Mouse (Mus musculus) forebrain, postnatal 0 days (tissue): Measurements from ENCODE around the gene Pdx1. TPM values are rescaled to one million over a fixed set of nuclear protein-coding genes. Genes with fewer than 3 reads are reported as not detected.

ENCODE experiments used
- ATAC-seq: fragments of 200-750 bp; cut with Nextera tagmentation; 2 replicates; pipeline ENCODE4 v1.8.0; 2017; ENCODE audit warnings: mild to moderate bottlenecking, moderate library complexity
- DNase-seq: peaks from one replicate; pipeline ENCODE4 v3.0.0-alpha.2; 2015
- H3K27ac ChIP-seq: fragments of 300-500 bp; sonication (generic); 2 replicates; pipeline ENCODE4 v1.5.1; 2014; ENCODE audit warnings: low read depth, mild to moderate bottlenecking, antibody characterized with exemption, low read length, moderate library complexity, mixed read lengths
- H3K27me3 ChIP-seq: fragments of 300-500 bp; sonication (generic); 2 replicates; pipeline ENCODE4 v1.6.1; 2014; ENCODE audit warnings: mild to moderate bottlenecking, low read length, mixed read lengths; ENCODE audit not compliant: insufficient read depth
- H3K36me3 ChIP-seq: fragments of 300-500 bp; sonication (generic); 2 replicates; pipeline ENCODE4 v1.6.1; 2014; ENCODE audit warnings: mild to moderate bottlenecking, moderate library complexity; ENCODE audit not compliant: insufficient read depth
- H3K4me1 ChIP-seq: fragments of 300-500 bp; sonication (generic); 2 replicates; pipeline ENCODE4 v1.6.1; 2014; ENCODE audit warnings: antibody characterized with exemption; ENCODE audit not compliant: insufficient read depth
- H3K4me2 ChIP-seq: fragments of 300-500 bp; sonication (generic); 2 replicates; pipeline ENCODE4 v1.6.1; 2014; ENCODE audit warnings: low read depth, mild to moderate bottlenecking, moderate library complexity
- H3K4me3 ChIP-seq: fragments of 300-500 bp; sonication (generic); 2 replicates; pipeline ENCODE4 v1.5.1; 2014; ENCODE audit warnings: low read depth, low read length, mixed read lengths
- H3K9ac ChIP-seq: fragments of 300-500 bp; sonication (generic); 2 replicates; pipeline ENCODE4 v1.6.1; 2014; ENCODE audit warnings: mild to moderate bottlenecking
- H3K9me3 ChIP-seq: fragments of 300-500 bp; sonication (generic); 2 replicates; pipeline ENCODE4 v1.6.1; 2016; ENCODE audit warnings: low read length
- CTCF ChIP-seq: sonication (generic); IDR thresholded peaks from 2 replicates; pipeline ENCODE4 v1.5.1; 2016; ENCODE audit warnings: antibody characterized with exemption, control low read depth, low read depth
- WGBS: fragments of 180-500 bp; shearing (Covaris S2); extraction: QIAGEN DNeasy Blood & Tissue Kit; methylation state at CpG from one replicate; pipeline ENCODE4 v1.1.7; 2014; 5-methylcytosine and 5-hydroxymethylcytosine counted together
- polyA plus RNA-seq: library from polyadenylated mRNA; unstranded; fragments of >200 nt; fragmentation: Nextera tagmentation; extraction: Ambion mirVana; gene quantifications from 2 replicates; pipeline ENCODE4 v1.2.1, GENCODE M21; 2015
- total RNA-seq: library from RNA; depleted of rRNA; stranded (reverse); fragments of >200 nt; gene quantifications from 2 replicates; pipeline ENCODE4 v1.2.3, GENCODE M21; 2014

Pdx1 gene
- total and polyA plus RNA-seq, 2 experiments from 2014 or later: not detected

DNA sequence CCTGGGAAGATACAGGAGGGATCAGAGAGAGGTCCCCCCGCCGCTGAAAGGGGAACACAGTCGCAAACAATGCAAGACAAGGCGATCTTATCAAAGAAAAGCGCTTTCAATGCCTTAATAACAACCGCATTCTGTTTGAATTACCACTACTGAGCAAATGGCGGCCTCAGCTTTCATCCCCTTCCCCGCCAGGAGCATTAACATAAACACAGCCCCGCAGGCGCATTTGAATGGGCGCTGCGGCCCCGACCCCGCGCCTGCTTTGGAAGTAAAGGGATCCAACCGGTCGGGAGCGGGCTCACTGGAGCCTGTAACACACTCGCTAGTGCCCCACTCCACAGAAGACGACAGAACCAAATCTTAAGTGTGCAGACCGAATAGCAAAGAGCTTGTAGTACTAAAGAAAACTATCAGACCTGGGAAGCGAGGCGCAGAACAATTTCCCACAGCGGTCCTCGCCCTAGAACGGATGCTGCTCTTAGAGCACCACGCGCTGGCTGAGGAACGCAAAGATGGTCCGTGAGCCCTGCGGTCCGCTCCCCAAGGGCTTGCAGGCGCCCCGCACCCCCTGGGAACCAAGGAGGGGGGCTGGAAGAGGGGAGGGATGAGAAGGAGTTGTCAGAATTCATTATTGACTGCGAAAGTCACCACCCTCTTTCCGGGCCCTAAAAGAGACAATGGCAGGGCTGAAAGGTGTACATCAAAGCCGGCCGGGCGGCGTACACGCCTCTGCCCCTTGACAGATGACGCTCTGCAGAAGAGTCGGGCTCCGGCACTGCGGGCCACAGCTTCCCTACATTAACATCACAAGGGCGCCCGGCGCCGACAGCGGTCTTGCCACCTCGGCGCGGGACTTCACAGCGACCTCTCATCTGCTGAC, 34.8 kb downstream of the Pdx1 start:
- peaks cover 94% of the 10 kb centered on the region for H3K27me3 ChIP-seq
- DNase-seq (no peak), ATAC-seq (no peak)
- no peak overlapping the region for H3K4me2 ChIP-seq
- H3K4me3 ChIP-seq: no peak overlapping the region
- under 1% methylated on average over 54 of the region's 54 CpGs for WGBS
- H3K9me3 ChIP-seq: no peaks in the 10 kb centered on the region
- H3K36me3 ChIP-seq: no peaks in the 10 kb centered on the region
- 0 out of 2 replicates have a peak, but pooled peaks cover under 1% of the 10 kb centered on the region for H3K4me1 ChIP-seq
- TF ChIP-seq CTCF: no peak
- H3K9ac ChIP-seq: no peak overlapping the region
- H3K27ac ChIP-seq: no peak overlapping the region

DNA sequence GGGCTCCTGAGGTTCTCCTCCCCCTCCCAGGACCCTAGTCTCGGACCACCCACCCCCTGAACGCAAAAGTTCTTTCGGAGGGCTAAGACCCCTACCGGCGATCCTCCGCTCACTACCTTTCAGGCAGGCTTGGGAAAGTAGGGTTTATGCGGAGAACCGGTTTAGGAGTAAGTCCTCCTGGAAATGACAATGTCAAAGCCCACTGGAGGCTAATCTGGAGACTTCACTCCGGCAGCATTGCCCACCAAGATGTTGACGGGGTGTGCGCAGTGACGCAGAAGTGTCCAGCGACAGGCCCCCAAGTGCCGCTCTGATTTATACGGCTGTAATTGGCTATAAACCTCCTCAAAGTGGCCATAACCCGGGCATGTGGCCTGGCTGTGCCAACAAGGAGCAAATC, 35.4 kb downstream of the Pdx1 start:
- no peak for DNase-seq
- Histone ChIP-seq H3K4me2 (no peak overlapping the region), H3K9me3 (no peaks in the 10 kb centered on the region), H3K9ac (no peak overlapping the region), H3K4me3 (no peak overlapping the region), H3K4me1 (no peaks in the 10 kb centered on the region), H3K27ac (no peak overlapping the region), H3K36me3 (no peaks in the 10 kb centered on the region), H3K27me3 (peaks cover 94% of the 10 kb centered on the region)
- 2% methylated on average over 16 of the region's 16 CpGs for WGBS
- ATAC-seq: no peak
- no peak for TF ChIP-seq CTCF

DNA sequence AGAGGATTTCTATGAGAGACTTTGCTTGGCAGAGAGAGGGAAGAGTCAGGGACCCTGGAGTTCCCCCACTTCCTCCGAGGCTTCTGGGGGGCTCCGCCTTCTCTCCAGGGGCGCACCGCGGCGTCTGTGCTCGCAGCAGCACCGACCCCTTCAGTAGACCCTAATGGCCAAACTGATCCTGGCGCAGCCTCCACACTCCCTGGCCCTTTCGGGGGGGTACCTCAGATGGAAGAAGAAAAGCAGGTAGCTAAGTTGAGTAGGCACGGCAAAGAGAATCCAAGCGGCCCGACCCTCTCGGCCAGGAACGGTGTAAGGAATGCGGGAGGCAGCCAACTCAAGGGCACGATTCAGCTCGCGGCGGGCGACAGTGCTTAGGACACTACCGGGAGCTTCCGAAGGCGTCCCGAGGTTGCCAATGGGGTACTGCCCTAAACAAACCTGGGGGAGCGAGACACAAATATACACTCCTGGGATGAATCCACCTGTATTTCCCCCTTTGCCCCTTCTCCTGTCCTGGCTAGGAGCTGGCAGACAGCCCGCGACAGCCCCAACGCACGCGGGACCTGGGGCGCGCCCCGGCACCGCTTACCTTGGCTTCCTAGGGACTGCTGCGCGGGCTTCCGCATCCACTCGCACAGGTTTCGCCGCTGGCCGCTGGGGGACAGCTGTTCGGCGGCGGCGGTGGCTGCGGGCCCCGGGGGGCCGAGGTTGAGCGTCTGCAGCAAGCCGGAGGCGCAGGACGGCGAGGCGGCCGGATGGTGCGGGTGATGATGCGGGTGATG, 36.3 kb downstream of the Pdx1 start:
- no peaks in the 10 kb centered on the region for H3K36me3 ChIP-seq
- no peak for ATAC-seq
- no peaks in the 10 kb centered on the region for H3K9me3 ChIP-seq
- H3K27me3 ChIP-seq: peaks cover 94% of the 10 kb centered on the region
- H3K27ac ChIP-seq: no peak overlapping the region
- no peak for DNase-seq
- no peak overlapping the region for H3K4me3 ChIP-seq
- 1% methylated on average over 54 of the region's 58 CpGs for WGBS
- TF ChIP-seq CTCF: no peak
- H3K4me2 ChIP-seq: no peak overlapping the region
- H3K4me1 ChIP-seq: no peaks in the 10 kb centered on the region
- no peak overlapping the region for H3K9ac ChIP-seq

DNA sequence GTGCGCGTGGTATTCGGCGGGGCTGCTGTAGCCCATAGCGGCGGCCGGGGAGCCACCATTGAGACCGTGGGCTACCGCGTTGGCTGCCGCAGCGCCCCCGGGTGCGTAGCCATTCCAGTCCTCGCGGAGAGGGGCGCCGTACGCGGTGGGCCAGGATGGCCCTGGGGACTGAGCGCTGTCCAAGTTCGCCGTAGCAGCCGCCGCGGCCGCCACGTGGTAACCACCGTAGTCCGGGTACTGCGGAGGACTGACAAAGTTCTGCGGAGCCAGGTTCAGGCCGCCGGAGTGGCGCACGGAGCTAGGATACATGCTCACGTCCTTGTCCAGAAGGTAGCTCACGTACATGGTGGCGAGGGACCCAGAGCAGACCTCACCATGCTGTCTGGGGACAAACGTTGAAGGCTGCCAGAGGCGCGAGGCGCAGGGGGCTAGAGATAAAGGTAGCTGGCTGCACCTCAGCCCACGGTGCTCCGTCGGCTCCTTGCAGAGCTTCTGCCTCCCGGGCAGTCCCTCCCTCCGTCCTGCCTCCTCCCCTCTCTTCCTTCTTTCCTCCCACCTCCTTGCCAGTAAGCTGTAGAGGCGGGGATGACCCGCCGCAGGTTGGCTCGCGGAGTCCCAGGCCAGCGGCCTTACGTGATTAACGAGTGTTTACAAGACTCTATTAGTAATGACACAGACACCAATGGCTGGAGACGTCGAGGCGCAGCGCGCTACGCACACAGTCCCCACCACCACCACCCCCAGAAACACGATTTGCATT, 37.1 kb downstream of the Pdx1 start, which contains the start of gene Cdx2:
Gene Cdx2, minus strand, starts transcription at position 633 of the 760 bp plus-strand sequence.
- H3K36me3 ChIP-seq: no peaks in the 10 kb centered on the region
- H3K9ac ChIP-seq: no peak within 1 kb of the TSS
- no peak within 1 kb of the TSS; the same call in 1 of the 2 replicates for H3K4me3 ChIP-seq
- ATAC-seq (no peak), DNase-seq (no peak)
- H3K4me1 ChIP-seq: no peaks in the 10 kb centered on the region
- no peak within 1 kb of the TSS for H3K4me2 ChIP-seq
- no peak within 1 kb of the TSS for H3K27ac ChIP-seq
- no peaks in the 10 kb centered on the region for H3K9me3 ChIP-seq
- peaks cover 96% of the 10 kb centered on the region for H3K27me3 ChIP-seq
- TF ChIP-seq CTCF: no peak
- 1% methylated on average over 63 of the region's 63 CpGs for WGBS

DNA sequence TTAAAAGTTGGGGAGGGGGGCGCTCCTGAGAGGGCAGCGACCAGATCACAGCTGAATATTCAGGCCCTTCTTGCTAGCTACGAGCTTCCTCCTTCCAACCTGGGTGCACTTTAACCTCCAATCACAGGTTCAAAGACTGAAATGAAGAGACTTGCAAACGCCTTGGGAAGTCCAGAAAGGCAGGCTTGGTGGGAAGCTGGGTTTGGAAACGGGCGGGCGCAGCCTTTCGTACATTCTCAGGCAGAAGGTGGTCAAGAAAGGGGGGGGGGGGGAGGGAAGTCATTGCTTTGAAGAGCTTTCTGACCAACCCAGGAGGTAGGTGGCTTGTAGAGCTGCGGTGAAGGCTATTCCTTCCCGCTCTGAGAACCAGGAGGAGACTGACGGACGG, 37.6 kb downstream of the Pdx1 start:
- peaks cover 96% of the 10 kb centered on the region for H3K27me3 ChIP-seq
- H3K4me2 ChIP-seq: no peak overlapping the region
- no peak for TF ChIP-seq CTCF
- no peak overlapping the region for H3K27ac ChIP-seq
- ATAC-seq (no peak), DNase-seq (no peak)
- no peaks in the 10 kb centered on the region for H3K9me3 ChIP-seq
- 1% methylated on average over 12 of the region's 12 CpGs for WGBS
- no peaks in the 10 kb centered on the region for H3K4me1 ChIP-seq
- H3K4me3 ChIP-seq: no peak overlapping the region
- no peaks in the 10 kb centered on the region for H3K36me3 ChIP-seq
- no peak overlapping the region for H3K9ac ChIP-seq

DNA sequence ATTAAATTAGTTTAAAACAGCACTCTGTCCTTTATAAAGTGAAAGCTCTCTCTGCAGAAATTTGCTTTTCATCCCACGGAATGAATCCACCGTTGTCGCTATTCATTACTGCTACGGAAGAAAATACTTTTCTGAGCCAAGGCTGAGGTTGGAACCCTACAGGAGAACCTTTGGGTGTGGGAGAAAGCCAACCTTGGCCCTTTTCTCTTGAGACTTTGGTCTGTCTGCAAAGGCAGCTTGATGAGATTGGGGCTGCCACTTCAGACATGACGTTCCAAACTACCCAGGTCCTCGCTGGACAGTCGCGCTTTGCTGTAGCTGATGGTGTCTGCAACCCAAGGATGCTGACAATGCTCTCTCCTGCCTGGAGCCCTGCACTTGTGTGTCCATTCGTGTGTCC, 38.7 kb downstream of the Pdx1 start:
- WGBS: 5% methylated on average over 9 of the region's 9 CpGs
- H3K4me2 ChIP-seq: no peak overlapping the region
- H3K27ac ChIP-seq: no peak overlapping the region
- no peak overlapping the region for H3K9ac ChIP-seq
- no peaks in the 10 kb centered on the region for H3K4me1 ChIP-seq
- no peak overlapping the region for H3K4me3 ChIP-seq
- H3K27me3 ChIP-seq: peaks cover 96% of the 10 kb centered on the region
- no peaks in the 10 kb centered on the region for H3K36me3 ChIP-seq
- ATAC-seq: no peak
- DNase-seq: no peak
- TF ChIP-seq CTCF: no peak
- no peaks in the 10 kb centered on the region for H3K9me3 ChIP-seq
